Mouse (Mus musculus): ENCODE results near the gene Lrrc36. TPM values are rescaled to one million over a fixed set of nuclear protein-coding genes. Genes with fewer than 3 reads are reported as not detected.

The Lrrc36 gene
- 0.13 TPM in 1 of 2 replicates, not detected in the other for polyA plus RNA-seq (2016; fragmentation: Nextera tagmentation; extraction: Ambion mirVana)

DNA sequence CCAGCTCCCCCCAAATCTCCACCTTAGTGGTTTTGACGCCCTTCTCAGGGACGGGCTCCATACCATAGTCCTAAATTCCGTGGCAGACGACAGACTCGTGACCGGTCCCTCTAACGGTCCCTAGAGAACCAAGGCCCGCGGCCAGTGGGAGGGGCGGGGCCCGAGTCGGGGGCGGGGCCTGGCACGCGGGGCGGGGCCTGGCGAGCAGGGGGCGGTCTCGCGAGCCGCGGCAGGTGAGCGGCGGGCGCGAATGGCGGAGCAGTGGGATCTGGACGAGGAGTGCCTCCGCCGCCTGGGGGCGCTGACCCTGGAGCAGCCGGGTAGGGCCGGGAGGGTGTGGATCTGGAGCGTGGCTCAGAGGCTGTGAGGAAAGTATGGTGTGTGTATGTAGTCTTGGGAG lies at the start of gene Lrrc36, which contains the start of gene Kctd19:
Gene Lrrc36 (plus strand): TSS at position 181 of the 400 bp plus-strand sequence.
Gene Kctd19 (minus strand): TSS at position 112 of the 400 bp plus-strand sequence.
- H3K27me3 ChIP-seq (replicated peaks): peaks cover 38% of the 10 kb centered on the region
- no peak for ATAC-seq (ENCODE audit: insufficient number of reproducible peaks, low FRiP score)
- no peaks in the 10 kb centered on the region for H3K9me3 ChIP-seq (replicated peaks)
- peaks cover 7% of the 10 kb centered on the region for H3K4me1 ChIP-seq (replicated peaks)
- peak within 1 kb of the TSS; percentile 38 for H3K4me3 ChIP-seq
- H3K9ac ChIP-seq: no peak within 1 kb of the TSS
- H3K36me3 ChIP-seq: no peaks in the 10 kb centered on the region
- no peak within 1 kb of the TSS for H3K27ac ChIP-seq (ENCODE audit: poor library complexity, severe bottlenecking)
- 1% methylated on average over 34 of the region's 34 CpGs for WGBS
- peak within 1 kb of the TSS; percentile 67 for H3K4me2 ChIP-seq

DNA sequence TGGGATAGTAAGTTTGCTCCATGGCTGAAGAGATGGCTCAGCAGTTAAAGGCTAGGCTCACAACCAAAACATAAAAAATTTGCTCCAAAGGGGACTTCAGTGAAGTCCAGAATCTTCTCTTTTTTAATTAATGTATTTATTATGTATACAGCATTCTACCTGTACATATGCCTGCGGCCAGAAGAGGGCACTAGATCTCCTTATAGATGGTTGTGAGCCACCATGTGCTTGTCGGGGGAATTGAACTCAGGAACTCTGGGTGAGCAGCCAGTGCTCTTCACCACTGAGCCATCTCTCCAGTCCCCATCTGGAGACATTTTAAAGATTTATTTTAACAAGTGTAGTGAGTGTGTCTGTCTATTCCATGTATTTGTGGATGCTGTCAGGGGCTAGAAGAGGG lies 46.3 kb upstream of the Lrrc36 start:
- H3K4me1 ChIP-seq (replicated peaks): peaks cover 15% of the 10 kb centered on the region; the same call in 1 of the 2 replicates
- H3K4me3 ChIP-seq: no peak overlapping the region
- H3K9ac ChIP-seq: no peak overlapping the region
- no peak overlapping the region for H3K4me2 ChIP-seq
- no peak for ATAC-seq (ENCODE audit: insufficient number of reproducible peaks, low FRiP score)
- H3K27ac ChIP-seq (ENCODE audit: poor library complexity, severe bottlenecking): no peak overlapping the region
- H3K36me3 ChIP-seq: 0 out of 2 replicates have a peak, but pooled peaks cover 6% of the 10 kb centered on the region
- WGBS: 67% methylated on average over 2 of the region's 2 CpGs
- no peaks in the 10 kb centered on the region for H3K9me3 ChIP-seq (replicated peaks)
- no peaks in the 10 kb centered on the region; the same call in 1 of the 2 replicates for H3K27me3 ChIP-seq (replicated peaks)

DNA sequence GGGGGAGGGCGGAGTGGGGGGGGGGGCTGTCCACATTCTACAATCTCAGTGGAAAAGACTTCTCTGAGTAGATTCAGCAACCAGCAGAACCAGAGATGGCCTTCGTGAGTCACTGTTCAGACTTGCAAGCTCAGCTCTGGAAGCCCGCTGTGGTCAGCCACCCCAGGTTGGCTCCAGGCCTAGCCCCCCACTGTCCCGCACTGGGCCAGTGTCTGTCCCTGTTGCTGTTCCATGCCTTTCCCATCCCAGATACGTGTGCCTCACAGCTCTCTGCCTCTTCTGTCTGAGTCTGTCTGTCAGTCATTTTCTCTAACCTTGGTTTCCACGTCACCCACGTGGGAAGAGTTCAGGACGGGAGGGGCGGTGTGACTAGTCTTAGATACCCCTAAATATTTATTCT lies 40.9 kb upstream of the Lrrc36 start:
- no peak overlapping the region for H3K27ac ChIP-seq (ENCODE audit: poor library complexity, severe bottlenecking)
- 0 out of 2 replicates have a peak, but pooled peaks cover under 1% of the 10 kb centered on the region for H3K36me3 ChIP-seq
- 0 out of 2 replicates have a peak, but pooled peaks cover 5% of the 10 kb centered on the region for H3K9me3 ChIP-seq (replicated peaks)
- H3K4me1 ChIP-seq (replicated peaks): peaks cover 5% of the 10 kb centered on the region; the same call in 1 of the 2 replicates
- H3K27me3 ChIP-seq (replicated peaks): peaks cover 18% of the 10 kb centered on the region; the same call in 1 of the 2 replicates
- 75% methylated on average over 9 of the region's 9 CpGs for WGBS
- no peak overlapping the region for H3K4me2 ChIP-seq
- H3K4me3 ChIP-seq: no peak overlapping the region
- no peak for ATAC-seq (ENCODE audit: insufficient number of reproducible peaks, low FRiP score)
- H3K9ac ChIP-seq: no peak overlapping the region

DNA sequence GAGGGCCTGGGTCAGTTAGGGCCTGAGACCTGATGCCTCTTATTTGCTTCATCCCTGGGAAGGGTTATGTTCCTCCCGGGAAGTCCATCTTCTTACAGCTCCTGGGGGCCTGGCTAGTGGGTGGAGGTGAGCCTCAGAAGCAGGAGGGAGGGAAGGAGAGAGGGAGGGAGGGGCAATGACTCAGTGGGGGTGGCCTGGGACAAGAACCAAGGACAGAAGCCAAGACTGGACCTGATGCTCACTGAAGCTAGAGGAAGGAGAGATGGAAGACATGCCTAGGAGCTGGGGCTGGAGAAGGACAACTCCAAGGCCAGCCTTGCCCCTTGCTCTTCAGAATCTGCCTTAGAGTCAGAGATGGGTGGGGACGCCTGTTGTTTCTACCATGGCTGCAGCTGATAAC lies 40.3 kb upstream of the Lrrc36 start, which contains the start of gene Plekhg4:
Gene Plekhg4 (plus strand): TSS at position 243 of the 400 bp plus-strand sequence.
- no peak within 1 kb of the TSS for H3K9ac ChIP-seq
- peaks cover 18% of the 10 kb centered on the region; the same call in 1 of the 2 replicates for H3K27me3 ChIP-seq (replicated peaks)
- H3K9me3 ChIP-seq (replicated peaks): 0 out of 2 replicates have a peak, but pooled peaks cover 5% of the 10 kb centered on the region
- H3K27ac ChIP-seq (ENCODE audit: poor library complexity, severe bottlenecking): no peak within 1 kb of the TSS
- H3K36me3 ChIP-seq: no peaks in the 10 kb centered on the region
- no peak within 1 kb of the TSS for H3K4me3 ChIP-seq
- peaks cover 5% of the 10 kb centered on the region; the same call in 1 of the 2 replicates for H3K4me1 ChIP-seq (replicated peaks)
- 44% methylated on average over 2 of the region's 2 CpGs for WGBS
- peak within 1 kb of the TSS; percentile 61; the same call in 1 of the 2 replicates for H3K4me2 ChIP-seq
- ATAC-seq (ENCODE audit: insufficient number of reproducible peaks, low FRiP score): no peak

DNA sequence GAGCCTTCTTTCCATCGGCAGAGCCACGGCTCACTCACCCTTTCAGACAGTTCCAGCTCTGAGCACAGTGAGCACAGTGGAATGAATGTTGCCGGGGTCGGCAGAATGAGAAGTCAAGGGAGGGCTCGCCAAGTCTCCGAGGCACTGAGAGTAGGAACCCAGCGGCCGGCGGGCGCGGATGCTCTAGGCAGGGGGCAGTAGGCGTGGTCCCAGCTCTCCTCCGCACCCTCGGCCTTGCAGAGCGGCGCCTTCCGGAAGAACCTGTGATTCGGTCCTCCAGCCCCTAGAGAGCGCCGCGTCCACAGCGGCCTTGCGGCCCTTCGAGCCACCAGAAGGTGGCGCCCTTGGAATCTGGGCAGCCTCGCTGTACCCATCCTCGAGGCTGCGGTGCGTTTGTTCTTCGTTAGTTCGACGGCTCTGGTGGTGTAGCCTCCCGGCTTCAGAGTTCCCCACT lies 38.8 kb upstream of the Lrrc36 start:
- Histone ChIP-seq H3K4me3 (peak overlapping the region; percentile 26), H3K27ac (ENCODE audit: poor library complexity, severe bottlenecking) (no peak overlapping the region), H3K27me3 (replicated peaks) (peaks cover 18% of the 10 kb centered on the region; the same call in 1 of the 2 replicates), H3K9me3 (replicated peaks) (0 out of 2 replicates have a peak, but pooled peaks cover 5% of the 10 kb centered on the region), H3K4me1 (replicated peaks) (peaks cover 16% of the 10 kb centered on the region), H3K4me2 (peak overlapping the region; percentile 61), H3K9ac (no peak overlapping the region), H3K36me3 (no peaks in the 10 kb centered on the region)
- peak; percentile 22; the same call in 1 of the 2 replicates for ATAC-seq (ENCODE audit: insufficient number of reproducible peaks, low FRiP score)
- WGBS: 25% methylated on average over 33 of the region's 33 CpGs

GRCm38 (mm10) chr8:105378673-105379072 lies 34.7 kb upstream of the Lrrc36 start:
- 0 out of 2 replicates have a peak, but pooled peaks cover 5% of the 10 kb centered on the region for H3K9me3 ChIP-seq (replicated peaks)
- peak overlapping the region; percentile 8; the same call in 1 of the 2 replicates for H3K4me2 ChIP-seq
- 42% methylated on average over 19 of the region's 19 CpGs for WGBS
- H3K4me1 ChIP-seq (replicated peaks): peaks cover 13% of the 10 kb centered on the region
- ATAC-seq (ENCODE audit: insufficient number of reproducible peaks, low FRiP score): peak; percentile 41; the same call in 1 of the 2 replicates
- H3K27ac ChIP-seq (ENCODE audit: poor library complexity, severe bottlenecking): no peak overlapping the region
- peaks cover 13% of the 10 kb centered on the region; the same call in 1 of the 2 replicates for H3K27me3 ChIP-seq (replicated peaks)
- H3K4me3 ChIP-seq: no peak overlapping the region
- 0 out of 2 replicates have a peak overlapping the region, but pooled peaks have one; percentile 17 for H3K9ac ChIP-seq
- no peaks in the 10 kb centered on the region for H3K36me3 ChIP-seq

GRCm38 (mm10) chr8:105380308-105380707 lies 33.1 kb upstream of the Lrrc36 start:
- no peak overlapping the region for H3K27ac ChIP-seq (ENCODE audit: poor library complexity, severe bottlenecking)
- no peaks in the 10 kb centered on the region for H3K9me3 ChIP-seq (replicated peaks)
- peaks cover 13% of the 10 kb centered on the region for H3K4me1 ChIP-seq (replicated peaks)
- no peak for ATAC-seq (ENCODE audit: insufficient number of reproducible peaks, low FRiP score)
- no peak overlapping the region for H3K4me2 ChIP-seq
- H3K36me3 ChIP-seq: no peaks in the 10 kb centered on the region
- WGBS: 83% methylated on average over 12 of the region's 12 CpGs
- H3K9ac ChIP-seq: no peak overlapping the region
- H3K27me3 ChIP-seq (replicated peaks): peaks cover 15% of the 10 kb centered on the region; the same call in 1 of the 2 replicates
- no peak overlapping the region for H3K4me3 ChIP-seq

DNA sequence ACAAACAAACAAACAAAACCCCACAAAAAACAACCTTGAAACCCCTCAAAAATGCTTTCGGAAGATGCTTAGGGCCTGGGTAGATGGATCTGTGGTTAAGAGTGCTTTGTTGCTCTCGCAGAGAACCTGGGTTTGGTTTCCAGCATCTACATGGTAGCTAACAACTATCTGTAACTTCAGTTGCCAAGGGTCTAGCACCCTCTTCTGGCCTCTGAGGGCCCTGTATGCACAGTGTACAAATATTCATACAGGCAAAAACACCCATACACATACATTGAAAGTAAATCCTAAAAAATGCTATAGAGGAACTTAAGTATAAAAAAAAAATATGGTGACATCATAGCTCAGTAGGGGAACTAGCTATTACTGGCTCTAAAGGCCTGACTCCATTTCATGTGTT lies 29.3 kb upstream of the Lrrc36 start:
- no peak overlapping the region for H3K4me2 ChIP-seq
- H3K27ac ChIP-seq (ENCODE audit: poor library complexity, severe bottlenecking): no peak overlapping the region
- WGBS: 95% methylated on average over 2 of the region's 2 CpGs
- H3K27me3 ChIP-seq (replicated peaks): 0 out of 2 replicates have a peak, but pooled peaks cover 4% of the 10 kb centered on the region
- H3K9ac ChIP-seq: no peak overlapping the region
- H3K4me3 ChIP-seq: no peak overlapping the region
- no peaks in the 10 kb centered on the region for H3K9me3 ChIP-seq (replicated peaks)
- peaks cover 23% of the 10 kb centered on the region for H3K4me1 ChIP-seq (replicated peaks)
- no peaks in the 10 kb centered on the region for H3K36me3 ChIP-seq
- no peak for ATAC-seq (ENCODE audit: insufficient number of reproducible peaks, low FRiP score)

- ATAC-seq (ENCODE audit: insufficient number of reproducible peaks, low FRiP score): 0 out of 2 replicates have a peak, but pooled peaks have one; percentile 39
- WGBS: 35% methylated on average over 1 of the region's 1 CpGs
Measured at GRCm38 (mm10) chr8:105387151-105387550, 26.2 kb upstream of the Lrrc36 start.

GRCm38 (mm10) chr8:105389096-105389495 lies 24.3 kb upstream of the Lrrc36 start:
- 68% methylated on average over 6 of the region's 6 CpGs for WGBS
- Histone ChIP-seq H3K4me2 (no peak overlapping the region), H3K9ac (no peak overlapping the region), H3K9me3 (replicated peaks) (no peaks in the 10 kb centered on the region), H3K27ac (ENCODE audit: poor library complexity, severe bottlenecking) (no peak overlapping the region), H3K36me3 (no peaks in the 10 kb centered on the region), H3K4me3 (no peak overlapping the region), H3K4me1 (replicated peaks) (peaks cover 27% of the 10 kb centered on the region), H3K27me3 (replicated peaks) (peaks cover 12% of the 10 kb centered on the region; the same call in 1 of the 2 replicates)
- no peak for ATAC-seq (ENCODE audit: insufficient number of reproducible peaks, low FRiP score)

More at GRCm38 (mm10) chr8:105387151-105387550, 26.2 kb upstream of the Lrrc36 start:
- no peak overlapping the region for H3K4me3 ChIP-seq
- H3K4me1 ChIP-seq (replicated peaks): peaks cover 20% of the 10 kb centered on the region
- peaks cover 12% of the 10 kb centered on the region; the same call in 1 of the 2 replicates for H3K27me3 ChIP-seq (replicated peaks)
- H3K36me3 ChIP-seq: no peaks in the 10 kb centered on the region
- no peaks in the 10 kb centered on the region for H3K9me3 ChIP-seq (replicated peaks)
- no peak overlapping the region for H3K9ac ChIP-seq
- H3K27ac ChIP-seq (ENCODE audit: poor library complexity, severe bottlenecking): no peak overlapping the region
- H3K4me2 ChIP-seq: no peak overlapping the region

GRCm38 (mm10) chr8:105393089-105393787 lies 20.1 kb upstream of the Lrrc36 start:
- peaks cover 8% of the 10 kb centered on the region for H3K4me1 ChIP-seq (replicated peaks)
- 0 out of 2 replicates have a peak, but pooled peaks have one; percentile 42 for ATAC-seq (ENCODE audit: insufficient number of reproducible peaks, low FRiP score)
- peaks cover 17% of the 10 kb centered on the region for H3K27me3 ChIP-seq (replicated peaks)
- no peak overlapping the region for H3K27ac ChIP-seq (ENCODE audit: poor library complexity, severe bottlenecking)
- 65% methylated on average over 12 of the region's 12 CpGs for WGBS
- no peaks in the 10 kb centered on the region for H3K9me3 ChIP-seq (replicated peaks)
- H3K9ac ChIP-seq: no peak overlapping the region
- no peaks in the 10 kb centered on the region for H3K36me3 ChIP-seq
- no peak overlapping the region for H3K4me3 ChIP-seq
- H3K4me2 ChIP-seq: no peak overlapping the region
